In genomic region chr13:63906516-63906915, GRCm38 (mm10) we compare ENCODE assay signal across 11 mouse cellular contexts.
DNase-seq lines count a peak whose midpoint lies in the region; ATAC-seq and TF ChIP-seq lines count a peak whose summit lies in the region.
"Had no signal": no experiment of that assay in that cellular context is flagged by ENCODE, and none has a peak within 500 bp of the region (broad histone marks: within the 10 kb centered on the region; RNA-seq: fewer than 3 reads in every experiment).

No protein-coding gene starts in this region.

- no peaks in the 10 kb centered on the region for H3K9me3 ChIP-seq in midbrain, embryonic 10.5 days (replicated peaks)
- no peaks in the 10 kb centered on the region for H3K9me3 ChIP-seq in midbrain, embryonic 13.5 days
- H3K9me3 ChIP-seq: embryonic facial prominence, embryonic 13.5 days; hindbrain, embryonic 12.5 days; neural tube, embryonic 13.5 days had no signal

- H3K9ac ChIP-seq in midbrain, embryonic 13.5 days (replicated peaks): no peak overlapping the region
- H3K9ac ChIP-seq: embryonic facial prominence, embryonic 13.5 days; hindbrain, embryonic 12.5 days; liver, embryonic 14.5 days; neural tube, embryonic 13.5 days had no signal

- H3K4me3 ChIP-seq in midbrain, embryonic 10.5 days: no peak overlapping the region
- H3K4me3 ChIP-seq in midbrain, embryonic 13.5 days (replicated peaks): no peak overlapping the region
- H3K4me3 ChIP-seq in cerebellum, adult 2 months (replicated peaks; ENCODE audit: insufficient read depth, low read depth, low read length): no peak overlapping the region
- H3K4me3 ChIP-seq: embryonic facial prominence, embryonic 13.5 days; hindbrain, embryonic 12.5 days; neural tube, embryonic 13.5 days had no signal

- no peak overlapping the region for H3K4me2 ChIP-seq in midbrain, embryonic 13.5 days (replicated peaks)
- H3K4me2 ChIP-seq: embryonic facial prominence, embryonic 13.5 days; hindbrain, embryonic 12.5 days; neural tube, embryonic 13.5 days had no signal

- WGBS in midbrain, embryonic 10.5 days: 93% methylated on average over 4 of the region's 4 CpGs
- WGBS in midbrain, embryonic 13.5 days: 88% methylated on average over 4 of the region's 4 CpGs
- WGBS in cerebellum, adult 2 months: 18% methylated on average over 4 of the region's 4 CpGs

- no peak for TF ChIP-seq CTCF in cerebellum, adult 2 months (IDR thresholded peaks at IDR 0.05; ENCODE audit: borderline replicate concordance, insufficient read depth, low read depth, low read length)

- H3K4me1 ChIP-seq in midbrain, embryonic 10.5 days: peaks cover 13% of the 10 kb centered on the region
- peaks cover 5% of the 10 kb centered on the region for H3K4me1 ChIP-seq in midbrain, embryonic 13.5 days (replicated peaks)
- peaks cover 8% of the 10 kb centered on the region for H3K4me1 ChIP-seq in cerebellum, adult 2 months (ENCODE audit: control insufficient read depth, insufficient read depth, low read length)

- TF ChIP-seq POLR2A in cerebellum, adult 2 months (IDR thresholded peaks at IDR 0.05; ENCODE audit: borderline replicate concordance, insufficient read depth, low read length): no peak

- H3K27ac ChIP-seq in midbrain, embryonic 10.5 days (replicated peaks): no peak overlapping the region
- no peak overlapping the region for H3K27ac ChIP-seq in midbrain, embryonic 13.5 days
- H3K27ac ChIP-seq in cerebellum, adult 2 months (ENCODE audit: insufficient read depth, low read length): no peak overlapping the region
- H3K27ac ChIP-seq: embryonic facial prominence, embryonic 13.5 days; hindbrain, embryonic 12.5 days; liver, embryonic 14.5 days; neural tube, embryonic 13.5 days had no signal

- no peak; the same call in 1 of the 2 replicates for ATAC-seq in midbrain, embryonic 13.5 days
- peak; percentile 67 for ATAC-seq in megakaryocyte progenitor cell, adult 5-6 weeks (replicated peaks; ENCODE audit: poor library complexity)

- H3K36me3 ChIP-seq in midbrain, embryonic 10.5 days: no peaks in the 10 kb centered on the region
- no peaks in the 10 kb centered on the region for H3K36me3 ChIP-seq in midbrain, embryonic 13.5 days
- H3K36me3 ChIP-seq: embryonic facial prominence, embryonic 13.5 days; hindbrain, embryonic 12.5 days; neural tube, embryonic 13.5 days had no signal

- peak; percentile 11 for DNase-seq in midbrain, embryonic 10.5 days (ENCODE audit: low spot score)
- DNase-seq in cerebellum, adult 2 months: peak; percentile 69 to 81
- peak; percentile 49 for DNase-seq in heart, adult 8-10 months (ENCODE audit: low spot score)
- DNase-seq in spleen, postnatal 4 days (ENCODE audit: low spot score in 2 of 2): no peak
- no peak for DNase-seq in right cerebral cortex, postnatal 4 days

- peaks cover 41% of the 10 kb centered on the region for H3K27me3 ChIP-seq in midbrain, embryonic 10.5 days (ENCODE audit: low read depth, poor library complexity, severe bottlenecking)
- H3K27me3 ChIP-seq in midbrain, embryonic 13.5 days: peaks cover 69% of the 10 kb centered on the region
- no peaks in the 10 kb centered on the region for H3K27me3 ChIP-seq in cerebellum, adult 2 months (ENCODE audit: control insufficient read depth, insufficient read depth, low read length)

Comparison
In these comparisons a context has a peak if more than half of its experiments do, and no peak if none do; other contexts are left out.
1. DNase-seq: peak in midbrain, embryonic 10.5 days (single experiment), cerebellum, adult 2 months (2 of 2) and heart, adult 8-10 months (single experiment); none in spleen, postnatal 4 days (0 of 2) and right cerebral cortex, postnatal 4 days (single experiment).